Mouse (Mus musculus) left cerebral cortex, adult 11 months (tissue): ENCODE data around the gene Dpy19l1.
A peak's percentile ranks its signal among the peaks of the same experiment; 100 is the strongest.

ENCODE experiments used
- DNase-seq: peaks from one replicate; pipeline ENCODE4 v3.0.0; 2022; ENCODE audit warnings: low spot score

Gene Dpy19l1

GRCm38 (mm10) chr9:24470166-24470565, 32.8 kb downstream of the Dpy19l1 start:
- DNase-seq, result no peak

GRCm38 (mm10) chr9:24467186-24467585, 35.8 kb downstream of the Dpy19l1 start:
- DNase-seq, result no peak

- peak; percentile 21 for DNase-seq
Measured at GRCm38 (mm10) chr9:24466649-24467048, 36.3 kb downstream of the Dpy19l1 start.

DNA sequence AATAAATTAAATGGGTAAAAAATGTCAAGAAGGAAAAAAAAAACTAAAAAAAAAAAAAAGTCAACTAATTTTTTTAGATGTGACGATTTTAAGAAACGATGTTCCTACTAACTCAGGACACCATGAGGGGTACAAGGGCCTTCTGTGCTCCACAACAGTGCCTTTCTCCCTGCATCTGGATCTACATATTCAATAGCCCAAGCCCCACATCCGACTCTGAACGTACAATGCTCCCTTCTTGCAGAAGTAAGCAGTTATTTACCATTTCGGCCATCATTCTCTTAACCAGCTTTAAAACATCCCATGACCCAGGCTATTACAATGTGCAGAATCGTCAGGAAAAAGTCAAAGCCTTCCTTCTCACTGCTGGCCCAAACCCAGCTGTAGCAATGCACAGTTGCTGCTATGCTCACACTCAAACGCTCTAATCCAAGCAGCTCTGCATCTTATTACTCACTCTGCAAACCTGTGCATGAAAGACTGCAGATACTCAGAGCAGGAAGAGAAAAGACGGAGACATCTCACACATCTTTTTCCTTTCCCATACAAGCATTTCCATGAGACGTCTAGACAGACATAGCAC, 41.5 kb downstream of the Dpy19l1 start:
- DNase-seq, result no peak

- no peak for DNase-seq
Measured at GRCm38 (mm10) chr9:24453833-24454232, 49.1 kb downstream of the Dpy19l1 start.

GRCm38 (mm10) chr9:24450976-24451375, 52.0 kb downstream of the Dpy19l1 start:
- no peak for DNase-seq

DNA sequence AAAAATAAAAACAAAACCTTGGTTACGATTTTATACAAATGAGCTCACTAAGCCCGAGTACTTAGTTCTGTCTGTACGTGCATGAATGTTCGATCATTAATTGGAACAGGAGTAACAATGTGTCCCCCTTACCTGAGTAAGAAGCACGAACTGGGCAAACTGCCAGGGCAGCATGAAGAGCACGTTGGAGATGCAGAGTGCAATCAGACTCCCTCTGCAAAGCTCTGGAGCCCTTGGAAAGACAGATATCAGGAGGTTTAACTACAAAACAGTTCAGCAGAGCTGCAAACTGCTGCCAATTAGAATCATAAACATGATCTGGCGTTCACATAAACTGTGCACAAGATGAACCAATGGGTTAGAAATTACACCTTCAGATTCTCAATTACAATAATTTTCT, 52.4 kb downstream of the Dpy19l1 start:
- DNase-seq, result no peak

- no peak for DNase-seq
Measured at GRCm38 (mm10) chr9:24434901-24435300, 68.0 kb downstream of the Dpy19l1 start.

DNA sequence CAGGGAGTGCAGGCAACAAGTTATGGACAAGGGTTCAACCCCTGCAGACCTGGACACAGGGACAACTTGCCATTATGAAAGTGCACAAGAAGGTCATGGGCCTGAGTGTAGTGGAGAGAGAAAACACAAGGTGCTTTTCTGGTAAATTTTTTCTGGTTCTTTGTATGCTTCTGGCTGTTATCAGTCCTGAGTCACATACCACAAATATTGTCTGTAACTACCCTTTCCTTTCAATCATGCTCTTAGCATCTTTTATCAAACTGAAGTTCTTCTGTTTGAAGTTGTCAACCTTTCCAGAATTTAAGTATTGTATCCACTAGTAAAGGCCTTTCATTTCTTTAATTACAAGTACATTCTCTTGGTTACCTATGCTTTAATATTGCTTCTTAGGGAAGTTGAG, 73.2 kb downstream of the Dpy19l1 start:
- no peak for DNase-seq

- no peak for DNase-seq
Measured at GRCm38 (mm10) chr9:24425679-24426078, 77.3 kb downstream of the Dpy19l1 start.

- DNase-seq, result no peak
Measured at GRCm38 (mm10) chr9:24423241-24423640, 79.7 kb downstream of the Dpy19l1 start.

- DNase-seq, result no peak
Measured at GRCm38 (mm10) chr9:24421888-24422287, 81.1 kb downstream of the Dpy19l1 start.

DNA sequence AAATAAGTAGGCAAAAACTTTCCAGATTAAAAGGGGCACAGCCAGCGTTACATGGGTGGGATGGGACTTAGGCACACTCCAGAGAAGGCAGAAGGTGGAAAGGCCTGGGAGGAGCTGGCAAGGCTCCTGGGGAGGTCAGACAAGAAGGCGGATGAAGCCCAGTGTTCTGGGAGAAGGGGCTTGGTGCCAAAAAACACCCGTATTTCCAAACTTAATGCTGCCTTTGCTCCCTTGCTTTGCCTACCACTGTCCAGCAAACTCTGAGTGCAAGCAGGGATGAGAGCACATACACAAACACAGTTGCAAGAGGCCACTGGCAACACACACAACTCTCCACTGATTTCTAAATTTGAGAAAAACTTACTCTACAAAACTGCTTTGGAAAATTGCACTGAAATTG, 81.7 kb downstream of the Dpy19l1 start:
- no peak for DNase-seq

DNA sequence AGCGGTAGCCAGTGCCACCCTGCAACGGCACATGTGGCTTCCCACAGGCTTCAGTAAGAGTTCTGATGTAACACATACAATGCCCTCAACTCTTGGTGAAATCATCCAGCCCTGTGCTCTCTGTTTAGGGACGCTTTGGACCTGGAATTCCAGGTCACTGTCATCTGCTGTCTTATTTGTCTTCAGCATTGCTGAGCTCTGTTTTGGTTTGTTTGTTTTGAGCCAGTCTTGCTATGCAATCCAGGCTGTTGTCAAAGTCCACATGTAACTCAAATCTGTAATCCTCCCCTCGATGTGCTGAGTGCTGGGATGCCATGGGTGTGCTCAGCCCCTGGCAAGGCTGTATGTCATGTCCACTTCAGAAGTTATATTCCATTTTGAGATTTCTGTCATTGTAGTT, 82.8 kb downstream of the Dpy19l1 start:
- DNase-seq, result no peak

GRCm38 (mm10) chr9:24418281-24418680, 84.7 kb downstream of the Dpy19l1 start:
- no peak for DNase-seq

GRCm38 (mm10) chr9:24411483-24411882, 91.5 kb downstream of the Dpy19l1 start:
- DNase-seq, result no peak

- no peak for DNase-seq
Measured at GRCm38 (mm10) chr9:24410439-24410838, 92.5 kb downstream of the Dpy19l1 start.

GRCm38 (mm10) chr9:24407992-24408391, 94.9 kb downstream of the Dpy19l1 start:
- no peak for DNase-seq

- DNase-seq, result no peak
Measured at GRCm38 (mm10) chr9:24394146-24394545, 108.8 kb downstream of the Dpy19l1 start.

DNA sequence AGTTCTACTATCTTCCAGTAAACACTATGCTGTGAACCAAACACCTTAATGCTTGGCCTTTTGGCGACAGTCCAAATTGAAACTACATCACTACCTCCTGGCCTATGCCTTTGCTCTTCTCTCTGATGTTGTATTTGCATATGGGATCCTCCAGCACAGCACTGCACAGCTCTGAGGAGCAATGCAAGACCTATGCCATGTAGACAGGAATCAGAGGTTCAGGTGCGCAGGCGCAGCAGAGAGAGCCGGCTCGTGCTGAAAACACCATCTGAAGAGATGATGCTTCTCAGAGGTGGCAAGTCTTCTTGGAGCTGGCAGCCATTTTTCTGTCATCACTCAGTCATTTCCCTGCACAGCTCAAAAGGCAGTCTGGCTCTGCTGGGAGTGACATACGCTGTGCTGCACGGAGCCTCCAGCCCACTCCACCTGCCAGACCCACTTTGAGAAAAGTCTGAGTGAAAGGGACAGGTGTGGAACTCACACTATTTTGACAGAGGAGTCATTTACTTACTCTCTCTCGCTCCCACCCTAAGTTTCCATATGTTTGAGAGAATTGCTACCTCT, 112.1 kb downstream of the Dpy19l1 start:
- DNase-seq, result no peak

DNA sequence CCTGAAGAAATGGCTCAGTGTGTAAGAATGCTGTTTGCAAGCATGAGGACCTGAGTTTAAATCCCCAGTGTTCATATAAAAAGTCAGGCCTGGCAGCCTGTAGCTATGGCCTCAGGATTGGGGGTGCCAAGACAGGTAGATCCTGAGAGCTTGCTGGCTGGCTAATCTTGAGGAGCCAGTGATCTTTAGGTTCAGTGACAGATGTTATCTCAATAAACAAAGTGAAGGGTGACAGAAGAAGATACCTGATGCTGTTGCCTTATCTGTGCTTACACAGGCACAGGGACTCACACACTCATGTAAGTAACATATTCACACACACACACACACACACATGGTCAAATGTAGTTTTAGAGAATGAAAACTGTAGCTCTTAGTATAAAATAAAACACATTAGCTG, 115.7 kb downstream of the Dpy19l1 start:
- no peak for DNase-seq

- DNase-seq, result no peak
Measured at GRCm38 (mm10) chr9:24379321-24379720, 123.6 kb downstream of the Dpy19l1 start.

DNA sequence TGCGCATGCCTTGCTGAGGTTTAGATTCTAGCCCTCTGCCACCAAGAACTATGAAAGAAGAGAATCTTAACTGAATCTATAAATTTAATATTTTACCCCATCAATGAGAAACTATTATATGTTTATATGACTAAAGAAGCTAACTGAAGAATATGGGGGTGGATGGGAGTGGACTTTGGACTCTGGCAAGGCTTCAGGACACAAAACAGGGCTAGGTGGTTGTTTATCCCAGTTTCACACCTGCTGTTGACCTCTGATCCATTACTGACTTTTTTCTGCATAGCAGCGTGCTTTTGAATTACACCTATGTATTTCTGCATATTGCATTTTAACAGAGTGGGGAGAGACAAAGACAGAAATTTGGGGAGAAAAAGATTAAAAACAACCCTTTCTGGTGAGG, 124.1 kb downstream of the Dpy19l1 start:
- no peak for DNase-seq
